Mouse (Mus musculus) kidney, postnatal 14 days (tissue): ENCODE data around the gene Cd40.
A peak's percentile ranks its signal among the peaks of the same experiment; 100 is the strongest.

ENCODE experiments used
- DNase-seq: peaks from one replicate; pipeline ENCODE4 v3.0.0; 2022; ENCODE audit warnings: mixed read lengths

Cd40 gene

DNA sequence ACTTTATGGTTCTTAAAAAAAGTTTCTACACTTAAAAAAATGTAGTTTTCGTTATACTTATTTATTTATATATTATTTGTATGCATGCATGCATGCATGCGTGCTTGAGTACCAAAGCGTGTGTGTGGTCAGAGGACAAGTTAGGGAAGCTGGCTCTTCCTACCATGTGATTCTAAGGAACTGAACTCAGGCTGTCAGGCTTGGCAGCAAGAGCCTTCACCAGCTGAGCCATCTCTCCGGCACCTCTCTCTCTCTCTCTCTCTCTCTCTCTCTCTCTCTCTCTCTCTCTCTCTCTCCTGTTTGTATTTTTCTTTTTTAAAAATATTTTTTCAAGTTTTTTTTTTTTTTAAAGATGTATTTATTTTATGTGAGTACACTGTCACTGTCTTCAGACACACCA lies 4.5 kb downstream of the Cd40 start:
- no peak for DNase-seq

DNA sequence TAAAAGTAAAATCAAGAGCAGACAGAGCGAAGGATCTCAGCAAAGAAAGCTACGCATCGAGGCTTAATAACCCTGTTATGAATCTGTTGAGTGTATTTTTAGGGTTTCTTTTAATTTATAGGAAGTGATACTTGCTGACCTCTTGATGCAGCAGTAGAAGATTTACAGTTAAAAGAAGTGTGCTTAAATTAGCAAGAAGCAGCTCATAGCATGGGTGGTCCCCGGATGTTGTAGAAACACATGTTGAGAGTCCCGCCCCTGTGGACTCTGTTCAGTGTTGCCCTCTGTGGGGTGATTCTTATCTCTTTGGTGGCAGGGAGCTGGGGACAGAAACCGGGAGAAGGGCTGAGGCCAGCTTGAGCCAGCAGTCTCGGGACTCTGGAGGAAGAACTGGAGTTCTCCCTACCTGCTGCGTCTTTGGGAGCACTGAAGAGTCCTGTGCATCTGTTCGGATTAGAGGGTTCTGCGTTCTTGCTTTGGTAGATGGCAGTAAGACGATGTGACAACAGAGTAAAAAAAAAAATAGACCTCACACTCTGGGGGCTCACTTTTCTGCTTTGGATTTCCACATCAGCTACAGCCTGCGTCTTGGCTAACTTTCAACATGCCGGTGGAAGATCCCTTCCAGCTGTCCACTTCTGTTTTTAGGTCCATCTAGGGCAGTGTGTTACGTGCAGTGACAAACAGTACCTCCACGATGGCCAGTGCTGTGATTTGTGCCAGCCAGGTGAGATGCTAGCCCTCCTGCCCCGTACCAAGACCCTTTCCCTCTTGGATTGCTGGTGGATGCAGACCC lies 6.4 kb downstream of the Cd40 start:
- DNase-seq, result peak; percentile 39

DNA sequence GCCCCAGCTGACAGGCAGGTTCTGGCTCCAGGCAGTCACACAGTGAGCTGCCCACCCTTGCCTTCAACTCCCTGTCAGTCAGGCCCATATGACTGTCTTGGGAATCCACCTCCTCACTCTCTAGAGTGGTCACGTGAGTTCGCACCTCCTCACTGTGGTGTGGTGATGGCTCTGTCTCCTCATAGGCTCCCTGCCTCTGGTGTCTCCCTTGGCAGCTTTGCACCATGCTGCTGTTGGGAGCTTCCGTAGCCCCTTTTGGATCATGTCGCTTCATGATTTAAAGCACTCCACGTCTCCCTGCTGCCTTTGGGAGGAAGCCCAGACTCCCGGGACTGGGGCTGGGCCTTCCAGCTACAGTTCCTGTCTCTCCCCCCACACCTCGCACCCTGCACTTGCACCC lies 9.1 kb downstream of the Cd40 start:
- DNase-seq, result peak; percentile 41

DNA sequence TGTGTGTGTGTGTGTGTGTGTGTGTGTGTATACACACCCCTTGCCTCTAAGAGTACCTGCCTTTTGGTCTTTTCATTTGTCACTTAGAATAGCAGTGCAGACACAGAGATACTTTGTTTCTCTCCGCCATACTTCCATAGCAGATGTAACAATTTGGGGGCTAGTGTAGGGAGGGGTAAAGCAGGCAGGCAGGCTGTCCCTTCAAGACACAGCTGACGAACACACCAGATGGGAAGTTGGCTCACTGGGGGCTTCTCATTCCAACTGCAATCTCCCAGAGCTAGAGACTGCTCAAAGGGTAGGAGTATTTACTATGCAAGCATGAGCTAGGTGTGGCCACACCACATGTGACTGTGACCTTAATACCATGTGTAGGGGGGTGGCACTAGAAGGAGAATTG lies 13.4 kb downstream of the Cd40 start:
- no peak for DNase-seq

DNA sequence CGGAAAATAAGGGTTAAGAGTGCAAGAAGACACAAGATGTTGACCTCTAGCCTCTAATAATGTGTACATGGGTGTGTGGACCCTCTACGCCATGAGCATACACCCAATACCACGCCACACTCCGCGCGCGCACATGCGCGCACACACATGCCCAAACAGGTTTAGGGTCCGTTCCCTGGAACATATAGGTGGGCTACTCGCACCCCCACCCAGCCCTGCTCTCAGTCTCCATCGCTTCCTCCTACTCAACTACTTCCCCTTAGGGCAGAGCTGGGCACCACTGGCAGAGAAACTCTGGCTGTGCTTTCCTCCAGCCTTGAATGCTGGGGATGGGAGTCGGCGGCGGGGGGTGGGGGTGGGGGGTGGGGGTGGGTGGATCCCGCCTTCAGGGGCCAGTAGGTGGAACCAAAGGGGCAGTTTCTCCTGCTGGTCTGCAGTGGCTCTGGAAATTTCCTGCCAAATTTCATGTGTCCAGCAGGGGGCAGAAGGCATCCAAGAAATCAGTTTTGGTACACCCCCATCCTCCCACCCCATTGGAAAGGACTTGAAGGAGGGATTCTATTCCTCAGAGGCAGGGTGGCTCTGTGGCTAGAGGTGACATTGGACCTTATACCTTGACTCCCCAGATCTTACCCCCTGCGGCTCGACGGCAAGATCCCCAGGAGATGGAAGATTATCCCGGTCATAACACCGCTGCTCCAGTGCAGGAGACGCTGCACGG lies 14.8 kb downstream of the Cd40 start:
- DNase-seq, result peak; percentile 65

DNA sequence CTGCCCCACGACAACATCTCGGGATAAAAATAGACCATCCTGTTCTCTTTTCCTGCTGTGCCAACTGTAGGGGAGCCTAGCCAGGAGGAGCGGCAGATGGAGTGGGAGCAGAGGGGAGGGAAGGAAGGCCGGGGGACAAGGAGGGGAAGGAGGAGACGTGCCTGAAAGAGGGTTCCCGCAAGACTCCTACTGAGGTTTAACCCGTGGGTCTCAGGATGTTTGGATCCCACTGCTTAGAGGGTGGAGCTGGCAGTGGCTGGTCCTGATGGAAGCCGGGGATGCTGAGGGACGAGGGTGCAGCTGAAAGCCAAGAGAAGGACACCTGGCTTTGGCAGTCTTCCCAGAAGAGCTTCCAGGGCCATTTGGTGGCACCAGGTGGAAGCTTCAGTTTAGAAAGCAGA lies 18.0 kb downstream of the Cd40 start:
- no peak for DNase-seq

DNA sequence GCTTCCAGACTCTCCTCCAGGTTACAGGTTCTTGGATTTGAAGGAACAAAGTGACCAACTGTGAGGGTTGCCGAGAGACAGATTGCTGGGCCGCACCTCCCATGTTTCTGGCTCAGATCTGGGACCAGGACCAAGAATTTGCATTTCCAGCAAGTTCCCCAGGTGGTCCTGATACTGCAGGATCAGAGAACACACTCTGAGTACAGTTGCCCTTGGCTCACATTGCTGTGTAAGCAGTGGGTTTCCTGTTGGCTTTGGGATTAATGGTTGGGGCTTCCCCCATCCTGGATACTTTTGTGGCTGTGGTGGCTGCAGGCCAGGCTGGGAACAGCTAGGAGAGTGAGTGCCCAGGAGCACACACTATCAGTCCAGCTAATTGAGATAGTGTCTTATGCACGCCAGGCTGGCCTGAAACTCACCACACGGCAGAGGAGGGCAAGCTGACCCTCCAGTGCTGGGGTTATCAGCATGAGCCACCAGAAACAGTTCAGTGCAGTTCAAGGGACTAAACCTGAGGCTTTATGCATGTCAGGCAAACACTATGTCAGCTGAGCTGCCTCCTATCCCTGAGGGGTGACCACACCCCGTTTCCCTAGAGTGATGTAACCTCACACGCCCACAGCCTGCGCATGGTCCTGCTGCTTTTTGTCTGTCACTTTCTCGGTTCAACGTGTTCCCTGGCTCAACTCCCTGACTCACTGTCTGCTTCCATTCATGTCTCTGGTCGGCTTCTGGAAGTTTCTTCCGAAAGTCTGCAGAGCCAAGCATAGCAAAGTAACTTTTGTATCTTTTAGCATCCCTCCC lies 18.9 kb downstream of the Cd40 start:
- DNase-seq, result no peak

DNA sequence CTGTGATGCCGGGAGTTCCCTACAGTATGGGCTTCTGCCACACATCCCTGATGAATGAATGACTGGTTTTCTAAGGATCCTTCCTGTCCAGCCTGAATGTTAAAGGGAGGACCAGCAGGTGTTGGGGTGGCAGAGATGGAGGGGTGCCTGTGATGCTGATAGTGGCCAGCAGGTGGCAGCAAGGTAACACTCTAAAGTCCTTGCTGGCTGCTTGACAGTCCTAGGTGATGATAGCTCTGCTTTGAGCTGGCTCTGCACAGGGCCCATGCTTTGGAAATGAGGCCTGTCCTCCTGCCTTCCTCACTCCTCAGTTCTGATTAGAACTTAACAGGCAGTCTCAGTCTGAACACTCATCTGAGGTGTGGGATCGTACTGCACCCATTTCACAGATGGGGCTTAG lies 19.5 kb downstream of the Cd40 start:
- peak; percentile 84 for DNase-seq

DNA sequence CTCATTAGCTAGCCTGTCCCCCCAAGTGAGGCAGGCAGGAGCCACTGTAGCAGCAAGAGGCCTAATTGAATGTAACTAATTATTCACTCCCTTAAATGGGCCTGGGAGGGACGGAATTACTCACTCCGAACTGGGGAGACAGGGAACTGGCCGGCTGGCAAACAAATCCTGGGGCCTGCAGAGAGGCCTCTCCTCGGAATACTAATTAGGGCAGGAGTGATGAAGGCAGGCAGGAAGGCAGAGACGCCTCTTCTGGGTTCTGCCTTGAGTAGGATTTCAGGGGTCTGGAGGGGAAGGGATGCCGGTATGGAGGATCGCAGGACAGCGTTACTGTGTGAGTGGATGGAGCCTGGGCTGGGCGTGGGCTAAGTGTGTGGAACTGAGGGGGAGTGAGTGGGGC lies 21.6 kb downstream of the Cd40 start:
- no peak for DNase-seq

DNA sequence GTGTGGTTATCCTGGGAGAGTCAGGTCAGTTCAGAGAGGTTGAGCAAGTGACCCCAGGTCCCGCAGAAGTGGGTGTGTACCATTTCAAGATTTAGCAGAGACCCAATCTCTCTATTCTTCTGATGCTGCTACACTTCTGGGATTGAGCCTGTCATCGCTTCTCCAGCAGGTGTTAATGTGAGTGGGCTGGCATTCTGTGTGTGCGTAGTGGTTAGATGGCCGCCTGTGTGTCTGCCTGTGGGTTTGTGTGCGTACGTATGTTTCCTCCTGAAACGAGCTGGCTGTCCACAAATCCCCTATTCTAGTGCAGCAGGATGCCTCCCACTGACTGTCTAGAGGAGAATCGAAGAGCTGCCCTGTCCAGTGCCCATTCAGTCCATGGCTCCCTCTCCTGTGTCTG lies 22.6 kb downstream of the Cd40 start:
- no peak for DNase-seq

DNA sequence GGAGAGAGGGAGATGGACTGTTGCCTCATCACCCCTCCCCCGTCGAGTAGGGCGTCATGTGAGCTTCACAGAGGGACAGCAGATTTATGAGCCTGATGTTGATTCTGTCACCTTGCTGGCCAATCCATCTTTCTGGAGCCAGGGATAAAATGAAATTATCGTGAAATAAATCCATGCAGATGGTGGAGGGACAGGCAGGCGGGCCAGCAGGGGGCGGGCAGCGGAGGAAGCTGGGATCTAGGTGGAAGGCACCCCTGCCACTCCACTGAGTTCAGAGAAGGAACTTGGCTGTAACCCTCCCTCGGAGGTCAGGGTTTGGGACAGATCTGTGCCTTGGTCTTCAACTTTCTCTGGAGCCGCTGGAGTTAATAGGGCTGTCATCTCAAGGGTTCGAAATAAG lies 23.2 kb downstream of the Cd40 start:
- no peak for DNase-seq

DNA sequence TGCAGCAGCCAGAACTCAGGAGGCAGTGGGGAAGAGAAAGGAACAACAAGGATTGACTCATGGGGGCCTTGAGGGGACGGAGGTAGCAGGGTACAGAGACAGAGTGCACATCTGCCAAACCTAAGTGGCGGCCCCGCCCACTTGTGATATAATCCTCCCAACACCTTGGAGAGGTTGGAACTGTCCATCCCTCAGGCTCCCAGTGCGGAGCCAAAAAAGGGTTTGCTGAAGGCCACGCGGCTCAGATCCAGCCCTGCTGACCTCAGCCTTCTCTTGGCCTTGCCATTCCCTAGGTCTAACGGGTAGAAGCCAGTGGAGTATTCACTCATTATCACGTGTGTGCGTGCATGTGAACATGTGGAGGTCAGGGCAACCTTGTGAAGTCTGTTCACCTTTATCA lies 25.2 kb downstream of the Cd40 start:
- no peak for DNase-seq

DNA sequence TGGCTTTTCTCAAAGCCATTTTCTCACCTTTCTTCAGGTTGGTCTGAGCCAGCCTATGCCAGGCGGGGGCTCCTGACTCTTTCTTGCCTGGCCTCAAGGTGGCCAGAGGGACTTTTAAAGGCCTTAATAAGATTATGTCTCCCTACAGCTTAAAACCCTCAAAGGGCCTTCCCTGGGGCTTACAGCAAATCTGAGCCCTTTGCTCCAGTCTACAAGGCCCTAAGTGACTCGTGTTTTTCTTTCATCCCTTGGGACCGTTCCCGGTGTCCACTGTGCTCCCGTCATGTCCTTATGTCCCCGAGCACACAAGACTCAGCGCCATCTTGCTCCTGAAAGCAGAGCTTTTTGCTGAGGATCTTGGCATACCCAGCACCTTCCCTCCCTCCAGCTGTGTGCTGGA lies 25.8 kb downstream of the Cd40 start:
- no peak for DNase-seq

DNA sequence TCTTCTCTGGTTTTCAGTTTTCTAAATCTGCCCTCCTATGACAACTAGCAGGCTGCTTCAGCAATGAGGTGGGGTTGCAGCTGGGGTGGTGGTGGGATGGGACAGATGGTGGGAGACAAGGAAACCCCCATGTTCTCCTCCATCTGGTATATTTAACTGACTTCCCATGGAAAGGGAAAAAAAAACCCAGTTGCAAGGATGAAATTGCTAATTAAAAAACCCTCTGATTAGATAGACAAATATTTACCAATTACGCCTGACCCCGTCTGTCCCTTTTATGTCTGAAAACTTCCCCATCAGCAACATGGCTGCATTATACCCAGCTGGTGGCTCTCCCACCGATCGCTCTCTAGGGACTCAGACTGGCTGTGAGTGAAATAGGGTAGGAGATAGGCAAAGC lies 31.2 kb downstream of the Cd40 start:
- no peak for DNase-seq

DNA sequence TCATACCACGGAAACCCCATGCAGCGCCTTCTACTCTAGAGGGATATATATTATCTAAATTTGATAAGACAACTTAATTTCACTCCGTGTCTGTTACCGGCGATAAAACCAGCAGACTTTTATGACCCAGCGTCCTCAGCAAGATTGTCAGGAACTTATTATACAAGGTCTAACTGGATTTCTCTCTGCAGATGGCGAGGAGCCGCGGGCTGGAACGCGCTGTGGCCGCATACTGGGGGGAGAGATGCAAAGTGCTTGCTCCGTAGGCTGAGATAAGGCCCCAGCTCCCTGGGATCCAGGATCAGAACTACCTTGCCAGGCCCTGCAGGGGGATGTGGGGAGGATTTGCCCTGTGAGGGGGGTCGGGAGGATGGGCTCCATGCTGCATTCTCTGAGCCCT lies 34.0 kb downstream of the Cd40 start:
- DNase-seq, result no peak

DNA sequence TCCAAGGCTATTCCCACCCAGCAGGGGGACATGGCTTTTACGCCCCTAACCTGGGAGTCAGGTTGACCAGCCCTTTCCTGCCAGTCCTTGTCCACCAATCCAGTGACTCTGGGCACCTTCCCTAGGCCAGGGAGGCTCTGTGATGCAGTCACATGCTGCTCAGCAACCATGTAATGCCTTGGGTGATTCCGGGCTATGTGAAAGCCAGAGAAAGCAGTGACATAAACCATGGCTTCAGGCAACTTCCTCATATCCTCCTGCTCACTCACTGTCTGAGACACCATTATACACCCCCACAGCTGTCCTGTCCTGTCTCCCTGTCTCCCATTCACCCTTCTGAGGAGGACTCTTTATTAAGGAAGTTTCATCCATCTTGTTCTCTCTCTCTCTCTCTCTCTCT lies 35.2 kb downstream of the Cd40 start, which contains the start of gene 1700025C18Rik:
Gene 1700025C18Rik, minus strand, starts transcription at position 101 of the 400 bp plus-strand sequence.
- DNase-seq, result no peak

DNA sequence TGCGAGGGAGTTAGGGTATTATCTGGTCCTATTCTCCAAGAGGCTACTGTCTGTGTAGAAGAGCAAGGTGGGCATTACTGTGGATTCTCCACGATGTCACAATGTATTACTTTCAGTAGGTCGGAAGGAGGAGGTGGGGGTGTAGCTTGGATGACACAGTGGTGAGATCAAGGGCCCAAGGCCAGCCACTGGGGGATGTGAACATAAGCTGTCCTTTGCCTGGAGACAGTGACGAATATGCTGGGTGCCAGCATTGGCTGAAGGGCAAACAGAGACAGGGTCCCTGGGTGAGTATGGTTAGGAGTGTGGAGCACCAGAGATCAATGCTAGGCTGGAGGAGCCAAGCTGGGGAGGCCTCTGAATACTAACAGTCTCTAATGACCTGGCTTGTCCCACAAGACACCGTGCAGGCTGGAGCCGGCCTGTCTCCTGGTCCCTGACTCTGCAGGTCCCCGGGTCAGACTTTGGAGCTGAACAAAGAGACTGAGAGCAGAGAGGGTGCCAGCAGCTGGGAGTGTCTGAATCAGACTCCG lies 36.1 kb downstream of the Cd40 start:
- no peak for DNase-seq

DNA sequence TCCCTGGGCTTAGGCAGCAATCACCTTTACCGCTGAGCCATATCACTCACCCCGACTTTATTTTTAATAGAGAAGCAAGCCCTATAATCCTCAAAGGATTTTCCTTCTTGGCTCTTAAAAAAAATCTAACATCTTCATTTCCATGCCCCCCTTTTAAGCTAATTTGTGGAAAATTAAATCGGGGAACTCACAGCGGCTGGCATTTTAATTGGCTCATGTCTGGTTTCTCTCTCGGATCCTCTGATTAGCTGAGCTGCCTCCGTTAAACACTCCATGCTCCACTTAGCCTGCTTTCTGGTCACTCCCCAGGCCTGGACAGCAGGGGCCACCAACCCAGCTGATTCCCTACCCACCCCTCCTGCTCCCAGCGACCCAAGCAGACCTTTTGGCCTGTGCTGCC lies 37.0 kb downstream of the Cd40 start:
- no peak for DNase-seq

DNA sequence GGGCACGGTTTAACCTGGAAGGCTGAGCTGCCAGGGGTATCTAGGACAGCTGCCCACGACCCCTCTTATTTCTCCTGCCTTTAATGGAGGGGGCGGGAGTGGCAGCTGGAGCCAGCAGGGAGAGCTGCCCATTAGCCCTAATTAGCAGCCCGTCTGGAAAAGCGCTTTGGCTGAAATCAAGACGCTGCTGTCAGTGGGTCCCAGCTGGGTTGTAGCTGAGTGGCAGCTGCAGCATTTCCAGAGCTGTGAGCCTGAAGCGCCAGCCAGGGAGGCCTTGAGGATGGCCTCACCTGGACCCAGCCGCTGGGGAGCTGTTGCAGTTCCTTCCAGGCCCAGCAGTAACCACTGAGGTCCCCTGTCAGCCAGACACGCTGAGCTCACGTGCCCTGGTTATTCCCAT lies 40.9 kb downstream of the Cd40 start:
- no peak for DNase-seq

DNA sequence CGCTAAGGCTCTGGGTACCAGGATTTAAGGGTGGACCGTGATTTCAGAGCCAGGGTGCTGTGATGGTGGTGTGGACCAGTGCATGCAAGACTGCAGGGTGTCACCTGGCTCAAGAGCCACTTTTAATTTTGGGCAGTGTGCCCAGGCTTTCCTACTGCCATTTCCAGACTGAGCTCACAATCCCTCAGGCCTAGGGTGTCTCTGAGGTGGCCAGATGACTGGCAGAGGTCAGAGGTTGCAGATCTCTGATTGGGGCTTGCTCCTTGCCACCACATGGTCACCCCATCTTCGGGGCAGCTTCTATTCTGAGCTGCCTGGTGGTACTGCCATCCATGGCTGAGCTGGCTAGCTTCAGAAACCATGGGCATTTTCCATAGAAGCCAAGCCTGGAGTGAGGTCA lies 43.4 kb downstream of the Cd40 start:
- no peak for DNase-seq

DNA sequence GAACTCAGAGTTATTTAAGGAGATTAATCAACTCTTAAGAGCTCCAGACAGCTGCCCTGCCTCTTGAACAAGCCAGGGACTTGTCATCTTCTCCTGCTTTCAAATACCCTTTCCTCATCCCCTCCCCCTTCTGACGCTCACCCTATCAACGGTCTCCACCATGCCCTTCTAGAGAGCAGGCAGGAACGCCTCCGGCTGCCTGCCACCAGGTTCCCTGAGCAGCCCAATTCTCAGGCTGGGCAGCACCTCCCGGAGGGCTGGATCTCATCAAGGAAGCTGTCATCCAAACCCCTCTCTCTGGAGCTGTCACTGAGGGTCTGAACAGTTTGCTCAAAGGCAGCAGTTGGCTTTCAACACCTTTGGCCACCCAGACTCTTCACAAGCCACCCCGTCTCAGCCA lies 45.3 kb downstream of the Cd40 start:
- DNase-seq, result no peak

DNA sequence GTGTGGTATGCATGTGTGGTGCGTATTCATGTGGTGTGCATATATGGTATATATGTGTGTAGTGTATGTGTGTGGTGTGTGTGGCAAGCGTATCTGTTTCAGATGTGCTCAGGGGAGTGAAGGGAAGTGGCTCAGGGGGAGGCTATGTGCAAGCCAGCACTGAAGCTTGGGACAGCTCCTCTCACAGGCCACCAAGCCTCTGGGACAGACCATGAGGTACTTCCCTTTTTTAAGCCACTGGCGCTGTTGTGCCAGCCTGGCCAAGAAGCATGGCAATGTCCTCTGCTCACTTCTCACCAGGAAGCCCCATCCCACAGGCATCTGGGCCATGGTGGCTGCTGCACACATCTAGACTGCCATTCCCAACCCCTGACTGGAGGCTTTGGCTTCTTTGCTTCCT lies 47.5 kb downstream of the Cd40 start:
- no peak for DNase-seq

DNA sequence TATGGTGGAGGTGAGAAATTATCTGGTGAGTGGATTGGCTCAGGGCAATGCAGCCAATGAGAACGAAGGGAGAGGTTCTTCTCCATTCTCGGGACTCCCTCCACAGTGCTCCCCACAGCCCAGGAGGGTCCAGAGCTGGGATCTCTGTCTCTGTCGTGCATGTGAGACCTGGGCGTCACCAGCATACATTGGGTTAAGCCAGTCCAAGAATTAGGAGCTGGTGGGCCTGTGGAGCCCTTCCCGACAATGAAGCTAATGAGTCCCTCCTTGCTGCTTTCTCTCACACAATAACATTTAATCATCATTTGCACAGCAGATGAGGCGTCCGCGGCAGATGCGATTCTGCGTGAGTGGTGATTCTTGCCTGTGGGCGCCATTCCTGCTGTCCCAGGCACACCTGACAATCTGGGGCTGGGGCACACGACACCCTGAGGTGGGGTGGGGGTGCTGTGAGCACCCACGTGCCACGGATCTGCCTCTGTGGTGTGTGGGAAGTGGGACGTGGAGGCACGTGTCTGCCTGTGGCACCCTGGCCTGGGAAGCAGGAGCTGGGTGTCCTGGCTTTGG lies 50.2 kb downstream of the Cd40 start:
- no peak for DNase-seq
